Mouse (Mus musculus): ENCODE data around the gene Acsm5. TPM values are rescaled to one million over a fixed set of nuclear protein-coding genes. Genes with fewer than 3 reads are reported as not detected.

Acsm5 gene
- polyA plus RNA-seq, 1 experiment from 2014 or later, result not detected

DNA sequence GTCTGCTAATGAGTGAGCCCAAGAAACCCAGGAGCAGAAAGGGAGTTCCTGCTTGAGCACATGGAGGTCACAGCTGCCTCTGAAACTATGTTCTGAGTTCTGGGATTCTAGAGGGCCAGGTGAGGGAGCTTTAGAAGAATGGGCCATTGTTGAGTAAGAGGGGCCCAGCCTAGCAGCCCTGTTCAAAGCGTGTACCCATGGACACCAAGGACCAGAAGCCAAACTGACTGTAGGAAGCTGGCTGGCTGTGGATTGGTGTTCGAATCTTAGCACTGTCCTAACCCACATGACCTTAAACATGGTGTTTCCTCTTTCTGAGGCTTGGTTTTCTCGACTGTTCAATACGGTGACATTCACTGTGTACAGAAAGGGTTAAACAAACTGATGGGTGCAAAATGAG is 4.1 kb downstream of the Acsm5 start, which contains the start of gene Pdilt:
Pdilt (minus strand) TSS at position 101 of the 400 bp plus-strand sequence.
- no peaks in the 10 kb centered on the region for H3K9me3 ChIP-seq
- H3K27me3 ChIP-seq (ENCODE audit: insufficient read depth, poor library complexity, severe bottlenecking), result no peaks in the 10 kb centered on the region
- H3K4me1 ChIP-seq (replicated peaks), result no peaks in the 10 kb centered on the region
- no peaks in the 10 kb centered on the region for H3K36me3 ChIP-seq
- no peak for DNase-seq (ENCODE audit: low spot score)
- no peak within 1 kb of the TSS for H3K27ac ChIP-seq
- 66% methylated on average over 4 of the region's 4 CpGs for WGBS
- no peak within 1 kb of the TSS for H3K4me3 ChIP-seq

DNA sequence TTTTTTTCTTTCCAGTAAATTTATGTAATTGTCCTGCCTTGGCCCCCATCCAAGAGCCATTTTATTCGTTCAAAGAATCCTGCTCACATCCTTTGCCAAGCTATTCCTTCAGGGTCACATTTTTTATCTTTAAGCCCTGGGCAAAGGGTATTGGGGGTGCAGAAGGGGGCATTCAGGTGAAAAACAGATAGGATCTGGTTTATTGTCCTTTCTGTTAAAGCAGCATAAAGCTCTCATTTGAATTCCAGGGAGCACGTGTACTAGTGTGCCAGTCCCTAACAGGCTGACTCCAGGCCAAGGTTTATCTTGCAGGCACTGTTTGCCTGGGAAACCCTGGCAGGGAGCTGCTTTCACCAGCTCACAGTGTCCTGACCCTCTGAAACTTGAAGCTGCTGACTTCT is 6.6 kb downstream of the Acsm5 start:
- Histone ChIP-seq H3K4me1 (replicated peaks) (no peaks in the 10 kb centered on the region), H3K36me3 (no peaks in the 10 kb centered on the region), H3K27ac (no peak overlapping the region), H3K27me3 (ENCODE audit: insufficient read depth, poor library complexity, severe bottlenecking) (no peaks in the 10 kb centered on the region), H3K4me3 (no peak overlapping the region), H3K9me3 (no peaks in the 10 kb centered on the region)
- DNase-seq (ENCODE audit: low spot score), result no peak
- 69% methylated on average over 2 of the region's 2 CpGs for WGBS

- no peaks in the 10 kb centered on the region for H3K9me3 ChIP-seq
- H3K36me3 ChIP-seq, result no peaks in the 10 kb centered on the region
- DNase-seq (ENCODE audit: low spot score), result no peak
- H3K4me3 ChIP-seq, result no peak overlapping the region
- H3K27me3 ChIP-seq (ENCODE audit: insufficient read depth, poor library complexity, severe bottlenecking), result no peaks in the 10 kb centered on the region
- H3K4me1 ChIP-seq (replicated peaks), result no peaks in the 10 kb centered on the region
- WGBS, result 79% methylated on average over 13 of the region's 13 CpGs
- no peak overlapping the region for H3K27ac ChIP-seq
Observed at GRCm38 (mm10) chr7:119526486-119526885, 7.2 kb downstream of the Acsm5 start.

- no peak for DNase-seq (ENCODE audit: low spot score)
- Histone ChIP-seq H3K27ac (no peak overlapping the region), H3K9me3 (no peaks in the 10 kb centered on the region), H3K4me1 (replicated peaks) (no peaks in the 10 kb centered on the region), H3K36me3 (no peaks in the 10 kb centered on the region), H3K4me3 (no peak overlapping the region), H3K27me3 (ENCODE audit: insufficient read depth, poor library complexity, severe bottlenecking) (no peaks in the 10 kb centered on the region)
- 96% methylated on average over 1 of the region's 1 CpGs for WGBS
Observed at GRCm38 (mm10) chr7:119527135-119527534, 7.9 kb downstream of the Acsm5 start.

DNA sequence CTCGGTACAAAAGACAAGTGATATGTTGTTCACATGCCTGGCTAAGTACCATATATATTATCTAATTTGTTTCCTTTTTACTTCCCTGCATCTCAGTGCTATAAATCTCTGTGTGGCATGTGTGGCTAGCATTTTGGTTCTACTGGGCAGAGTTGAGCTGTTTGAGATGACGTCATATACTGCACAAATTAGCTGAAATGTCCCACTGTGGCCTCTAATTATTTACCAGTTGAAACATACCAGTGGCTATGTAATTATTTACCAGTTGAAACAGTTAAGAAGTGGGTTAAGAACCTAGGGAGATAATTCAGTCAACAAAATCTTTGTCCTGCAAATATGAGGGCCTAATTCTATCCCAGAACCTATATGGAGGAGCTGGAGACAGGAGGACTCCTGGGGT is 8.3 kb downstream of the Acsm5 start:
- H3K4me3 ChIP-seq, result no peak overlapping the region
- DNase-seq (ENCODE audit: low spot score), result no peak
- no peak overlapping the region for H3K27ac ChIP-seq
- no peaks in the 10 kb centered on the region for H3K4me1 ChIP-seq (replicated peaks)
- no peaks in the 10 kb centered on the region for H3K27me3 ChIP-seq (ENCODE audit: insufficient read depth, poor library complexity, severe bottlenecking)
- no peaks in the 10 kb centered on the region for H3K9me3 ChIP-seq
- no peaks in the 10 kb centered on the region for H3K36me3 ChIP-seq
- 81% methylated on average over 2 of the region's 2 CpGs for WGBS

GRCm38 (mm10) chr7:119528617-119529016 is 9.4 kb downstream of the Acsm5 start:
- H3K9me3 ChIP-seq, result no peaks in the 10 kb centered on the region
- 86% methylated on average over 7 of the region's 7 CpGs for WGBS
- no peaks in the 10 kb centered on the region for H3K4me1 ChIP-seq (replicated peaks)
- no peaks in the 10 kb centered on the region for H3K36me3 ChIP-seq
- no peak overlapping the region for H3K27ac ChIP-seq
- DNase-seq (ENCODE audit: low spot score), result no peak
- H3K4me3 ChIP-seq, result no peak overlapping the region
- no peaks in the 10 kb centered on the region for H3K27me3 ChIP-seq (ENCODE audit: insufficient read depth, poor library complexity, severe bottlenecking)

GRCm38 (mm10) chr7:119532924-119533323 is 13.7 kb downstream of the Acsm5 start:
- Histone ChIP-seq H3K27me3 (ENCODE audit: insufficient read depth, poor library complexity, severe bottlenecking) (no peaks in the 10 kb centered on the region), H3K36me3 (no peaks in the 10 kb centered on the region), H3K27ac (no peak overlapping the region), H3K4me3 (no peak overlapping the region), H3K9me3 (no peaks in the 10 kb centered on the region), H3K4me1 (replicated peaks) (no peaks in the 10 kb centered on the region)
- DNase-seq (ENCODE audit: low spot score), result no peak
- 71% methylated on average over 1 of the region's 1 CpGs for WGBS

DNA sequence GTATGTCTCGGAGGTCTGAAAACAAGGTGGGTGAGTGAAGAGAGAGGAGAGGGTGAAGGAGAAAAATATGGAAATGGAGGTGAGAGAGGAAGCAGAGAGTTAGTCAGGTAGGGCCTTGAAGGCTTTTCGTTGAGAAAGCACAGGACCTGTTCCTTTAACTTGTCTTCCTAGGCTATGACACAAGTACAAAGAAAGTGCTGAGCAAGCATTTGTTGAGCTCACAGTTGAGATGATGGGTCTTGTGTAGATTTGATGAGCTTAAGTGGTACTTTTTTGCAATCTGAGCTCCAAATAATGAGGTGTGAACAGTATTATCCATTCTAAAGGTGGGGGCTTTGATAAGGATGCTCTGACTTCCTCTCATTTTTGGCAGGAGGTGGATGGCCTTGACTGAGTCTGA is 15.1 kb downstream of the Acsm5 start:
- Histone ChIP-seq H3K27me3 (ENCODE audit: insufficient read depth, poor library complexity, severe bottlenecking) (no peaks in the 10 kb centered on the region), H3K4me3 (no peak overlapping the region), H3K36me3 (no peaks in the 10 kb centered on the region), H3K9me3 (no peaks in the 10 kb centered on the region), H3K27ac (no peak overlapping the region), H3K4me1 (replicated peaks) (no peaks in the 10 kb centered on the region)
- 91% methylated on average over 2 of the region's 2 CpGs for WGBS
- no peak for DNase-seq (ENCODE audit: low spot score)

GRCm38 (mm10) chr7:119542445-119542844 is 23.2 kb downstream of the Acsm5 start:
- Histone ChIP-seq H3K9me3 (no peaks in the 10 kb centered on the region), H3K27ac (no peak overlapping the region), H3K4me3 (no peak overlapping the region), H3K27me3 (ENCODE audit: insufficient read depth, poor library complexity, severe bottlenecking) (no peaks in the 10 kb centered on the region), H3K36me3 (no peaks in the 10 kb centered on the region), H3K4me1 (replicated peaks) (no peaks in the 10 kb centered on the region)
- no peak for DNase-seq (ENCODE audit: low spot score)
- 80% methylated on average over 2 of the region's 2 CpGs for WGBS

DNA sequence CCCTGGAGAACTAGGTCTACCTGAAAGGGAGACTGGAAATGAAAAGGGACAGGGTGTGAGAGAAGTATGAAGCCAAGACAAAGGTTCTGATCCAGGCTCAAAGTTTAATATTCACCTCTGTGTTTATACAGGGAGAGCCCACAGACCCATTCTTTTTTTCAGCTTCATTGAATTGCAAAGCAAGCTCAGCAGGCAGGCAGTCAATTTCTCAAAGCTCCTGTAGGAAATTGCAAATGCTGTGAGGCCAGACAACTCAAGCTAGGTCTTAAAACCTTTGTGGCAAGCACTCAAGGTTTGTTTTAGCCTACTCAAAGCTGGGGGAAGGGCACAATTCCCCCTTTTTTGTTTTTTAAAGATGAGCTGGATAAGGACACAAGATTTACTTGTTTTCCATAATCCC is 26.3 kb downstream of the Acsm5 start:
- no peaks in the 10 kb centered on the region for H3K27me3 ChIP-seq (ENCODE audit: insufficient read depth, poor library complexity, severe bottlenecking)
- no peak overlapping the region for H3K4me3 ChIP-seq
- no peaks in the 10 kb centered on the region for H3K4me1 ChIP-seq (replicated peaks)
- DNase-seq (ENCODE audit: low spot score), result no peak
- H3K36me3 ChIP-seq, result no peaks in the 10 kb centered on the region
- no peaks in the 10 kb centered on the region for H3K9me3 ChIP-seq
- no peak overlapping the region for H3K27ac ChIP-seq

DNA sequence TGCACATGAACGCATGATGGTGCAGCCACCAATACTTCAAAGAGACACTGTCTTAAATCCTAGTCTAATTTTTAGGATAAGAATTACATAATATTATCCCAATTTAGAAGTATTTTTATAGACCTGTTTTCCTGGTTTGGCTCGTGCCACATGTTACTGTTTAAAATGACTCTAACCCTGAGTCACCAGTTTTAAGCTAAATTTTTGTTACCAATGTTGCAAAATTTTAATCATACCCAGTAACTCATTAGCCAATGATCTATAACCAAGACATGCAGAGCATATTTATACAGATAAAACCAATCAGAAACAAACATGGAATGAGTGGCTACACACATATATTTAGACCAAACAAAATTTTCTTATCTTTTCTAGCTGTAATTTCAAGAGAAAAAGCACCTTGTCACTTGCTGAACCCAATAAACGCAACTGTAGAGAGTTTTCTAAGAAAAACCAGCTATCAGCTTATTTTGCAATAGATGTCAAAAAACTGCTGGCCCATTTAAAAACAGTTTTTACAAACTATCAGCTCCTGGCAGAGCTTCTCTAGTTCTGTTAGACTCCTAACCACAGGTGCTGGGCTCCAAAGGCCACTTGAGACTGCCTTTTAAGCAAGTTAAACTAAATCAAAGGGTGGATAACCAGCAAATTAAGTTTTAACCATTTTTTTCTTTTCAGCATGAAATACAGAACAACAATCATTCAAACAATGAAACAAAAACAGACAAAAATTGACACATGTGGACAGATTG is 31.4 kb downstream of the Acsm5 start:
- no peaks in the 10 kb centered on the region for H3K9me3 ChIP-seq
- WGBS, result 89% methylated on average over 3 of the region's 3 CpGs

GRCm38 (mm10) chr7:119554040-119554439 is 34.8 kb downstream of the Acsm5 start, which contains the start of gene Acsm2:
Acsm2 (plus strand) TSS chr7:119554340.
- WGBS, result 87% methylated on average over 1 of the region's 1 CpGs

More for the DNA sequence above, 31.4 kb downstream of the Acsm5 start:
- H3K4me1 ChIP-seq (replicated peaks), result no peaks in the 10 kb centered on the region
- H3K27ac ChIP-seq, result no peak overlapping the region
- H3K4me3 ChIP-seq, result no peak overlapping the region
- DNase-seq (ENCODE audit: low spot score), result no peak
- H3K27me3 ChIP-seq (ENCODE audit: insufficient read depth, poor library complexity, severe bottlenecking), result no peaks in the 10 kb centered on the region
- no peaks in the 10 kb centered on the region for H3K36me3 ChIP-seq

GRCm38 (mm10) chr7:119559789-119560451 is 40.7 kb downstream of the Acsm5 start:
- Histone ChIP-seq H3K4me1 (replicated peaks) (no peaks in the 10 kb centered on the region), H3K27ac (no peak overlapping the region), H3K9me3 (no peaks in the 10 kb centered on the region), H3K36me3 (no peaks in the 10 kb centered on the region), H3K27me3 (ENCODE audit: insufficient read depth, poor library complexity, severe bottlenecking) (no peaks in the 10 kb centered on the region), H3K4me3 (no peak overlapping the region)
- DNase-seq (ENCODE audit: low spot score), result no peak
- WGBS, result 84% methylated on average over 3 of the region's 3 CpGs

More at GRCm38 (mm10) chr7:119554040-119554439, 34.8 kb downstream of the Acsm5 start, which contains the start of gene Acsm2:
- no peaks in the 10 kb centered on the region for H3K36me3 ChIP-seq
- H3K4me1 ChIP-seq (replicated peaks), result no peaks in the 10 kb centered on the region
- no peak within 1 kb of the TSS for H3K4me3 ChIP-seq
- H3K27me3 ChIP-seq (ENCODE audit: insufficient read depth, poor library complexity, severe bottlenecking), result no peaks in the 10 kb centered on the region
- no peak for DNase-seq (ENCODE audit: low spot score)
- H3K9me3 ChIP-seq, result no peaks in the 10 kb centered on the region
- no peak within 1 kb of the TSS for H3K27ac ChIP-seq
